Mouse (Mus musculus): ENCODE measurements around the gene Syne2.

- TF ChIP-seq POLR2A (IDR thresholded peaks at IDR 0.05; ENCODE audit: low read depth, low read length) (no peak), CTCF (IDR thresholded peaks at IDR 0.05; ENCODE audit: extremely low read depth, insufficient read depth, insufficient read length, insufficient replicate concordance) (no peak)
Observed at GRCm38 (mm10) chr12:75897793-75898192, 79.9 kb downstream of the Syne2 start.

All from spleen, adult 2 months (tissue).